Mouse (Mus musculus) myocyte (in vitro differentiated cells): ENCODE data around the gene Gm42906.

ENCODE experiments used
- MAX ChIP-seq: IDR thresholded peaks from one replicate; pipeline ENCODE4 v1.6.1; 2011; ENCODE audit warnings: low read depth, mild to moderate bottlenecking, control low read depth
- MYOD1 ChIP-seq, 3 experiments: IDR thresholded peaks; one replicate each; pipeline ENCODE4 v1.6.1; 2011; ENCODE audit warnings: control low read depth in 2 of 3, low read depth in 2 of 3, mild to moderate bottlenecking in 2 of 3, moderate library complexity in 1 of 3; ENCODE audit not compliant: insufficient read length in 2 of 3, control insufficient read depth in 1 of 3

- no peak for TF ChIP-seq MYOD1 (IDR thresholded peaks at IDR 0.05; ENCODE audit: control insufficient read depth in 1 of 3, insufficient read length in 2 of 3, low read depth in 2 of 3)
- no peak for TF ChIP-seq MAX
These were observed 362.7 kb downstream of the Gm42906 start for GRCm38 (mm10) chr5:151065228-151065627.
